Mouse (Mus musculus) CH12.LX (cell line): ENCODE results near the gene Got2.
"Not testable (repeated sequence)": the region's sequence is repeated elsewhere in the genome, so short reads cannot be mapped to it uniquely, and the experiment has no call there.

Source experiments
- CTCF ChIP-seq, 2 experiments: IDR thresholded peaks in 1 of 2; conservative IDR thresholded peaks in 1 of 2; 2 replicates each; pipeline ENCODE4 v1.5.1; 2011 to 2012; ENCODE audit warnings: low read depth in 2 of 2, low read length in 2 of 2, improper control_type of control experiment in 1 of 2, inconsistent platforms in 1 of 2, mild to moderate bottlenecking in 1 of 2, moderate library complexity in 1 of 2
- POLR2A ChIP-seq: IDR thresholded peaks from 2 replicates; pipeline ENCODE4 v1.6.1; 2011; ENCODE audit warnings: low read depth, mild to moderate bottlenecking, improper control_type of control experiment, low read length
- ZC3H11A ChIP-seq: IDR thresholded peaks from 2 replicates; pipeline ENCODE4 v1.6.1; 2012; ENCODE audit warnings: low read depth, mild to moderate bottlenecking, inconsistent platforms, low read length, improper control_type of control experiment

DNA sequence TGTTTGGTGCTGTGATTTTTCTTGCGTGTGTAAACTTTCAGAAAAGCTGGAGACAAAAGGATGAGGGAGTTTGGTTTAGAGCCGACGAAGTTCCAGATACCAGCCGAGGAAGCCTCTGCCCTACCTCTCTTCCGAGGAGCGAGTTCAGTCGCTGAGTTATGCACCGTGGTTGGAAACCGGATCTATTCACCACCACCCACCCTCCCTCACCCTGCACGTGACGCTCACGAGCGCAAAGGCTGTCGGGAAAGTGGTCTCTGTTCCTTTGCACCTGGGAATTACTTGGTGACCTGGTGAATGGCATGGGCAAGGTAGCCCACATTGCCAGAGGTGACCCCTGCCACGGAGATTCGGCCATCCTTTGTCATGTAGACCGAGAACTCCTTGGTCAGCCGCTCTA, 23.5 kb downstream of the Got2 start:
- TF ChIP-seq POLR2A; ZC3H11A; CTCF (conservative IDR thresholded peaks at IDR 0.05 in 1 of 2, IDR thresholded peaks at IDR 0.05 in 1 of 2; ENCODE audit: low read depth in 2 of 2, low read length in 2 of 2): not testable (repeated sequence)
